Mouse (Mus musculus) embryo, embryonic 11.5 days (tissue): ENCODE measurements around the gene Hdhd3.
A peak's percentile ranks its signal among the peaks of the same experiment; 100 is the strongest.
"Not testable (repeated sequence)": the region's sequence is repeated elsewhere in the genome, so short reads cannot be mapped to it uniquely, and the experiment has no call there.

Source experiments
- DNase-seq: peaks from one replicate; pipeline ENCODE4 v3.0.0-alpha.2; 2012; ENCODE audit warnings: low read depth, low spot score

The Hdhd3 gene

GRCm38 (mm10) chr4:62509946-62510345, 6.7 kb upstream of the Hdhd3 start:
- no peak for DNase-seq

- no peak for DNase-seq
Measured at GRCm38 (mm10) chr4:62508839-62509238, 5.6 kb upstream of the Hdhd3 start.

- no peak for DNase-seq
Measured at GRCm38 (mm10) chr4:62506798-62507197, 3.5 kb upstream of the Hdhd3 start.

GRCm38 (mm10) chr4:62505991-62506390, 2.7 kb upstream of the Hdhd3 start:
- no peak for DNase-seq

GRCm38 (mm10) chr4:62502969-62503368, 298 bp downstream of the Hdhd3 start:
- DNase-seq: no peak

GRCm38 (mm10) chr4:62501964-62502732, 1.1 kb downstream of the Hdhd3 start:
- peak; percentile 95 for DNase-seq

GRCm38 (mm10) chr4:62501534-62501933, 1.7 kb downstream of the Hdhd3 start:
- DNase-seq: no peak

GRCm38 (mm10) chr4:62500799-62501198, 2.5 kb downstream of the Hdhd3 start:
- DNase-seq: no peak

GRCm38 (mm10) chr4:62496815-62497214, 6.5 kb downstream of the Hdhd3 start:
- DNase-seq: no peak

GRCm38 (mm10) chr4:62495946-62496345, 7.3 kb downstream of the Hdhd3 start:
- no peak for DNase-seq

- no peak for DNase-seq
Measured at GRCm38 (mm10) chr4:62494230-62494629, 9.0 kb downstream of the Hdhd3 start.

- DNase-seq: no peak
Measured at GRCm38 (mm10) chr4:62492682-62493081, 10.6 kb downstream of the Hdhd3 start.

- no peak for DNase-seq
Measured at GRCm38 (mm10) chr4:62487914-62488313, 15.4 kb downstream of the Hdhd3 start.

GRCm38 (mm10) chr4:62487172-62487571, 16.1 kb downstream of the Hdhd3 start:
- DNase-seq: no peak

GRCm38 (mm10) chr4:62486162-62486696, 17.0 kb downstream of the Hdhd3 start:
- DNase-seq: no peak

- DNase-seq: no peak
Measured at GRCm38 (mm10) chr4:62485450-62486161, 17.7 kb downstream of the Hdhd3 start.

- DNase-seq: no peak
Measured at GRCm38 (mm10) chr4:62484928-62485327, 18.3 kb downstream of the Hdhd3 start.

GRCm38 (mm10) chr4:62480709-62481605, 22.3 kb downstream of the Hdhd3 start:
- DNase-seq: no peak

- no peak for DNase-seq
Measured at GRCm38 (mm10) chr4:62479937-62480708, 23.1 kb downstream of the Hdhd3 start, which contains the start of gene Bspry. Gene Bspry (plus strand): TSS chr4:62480053.

- not testable (repeated sequence) for DNase-seq
Measured at GRCm38 (mm10) chr4:62479593-62479936, 23.7 kb downstream of the Hdhd3 start.
